Mouse (Mus musculus): Measurements from ENCODE around the gene Bptf.

DNA sequence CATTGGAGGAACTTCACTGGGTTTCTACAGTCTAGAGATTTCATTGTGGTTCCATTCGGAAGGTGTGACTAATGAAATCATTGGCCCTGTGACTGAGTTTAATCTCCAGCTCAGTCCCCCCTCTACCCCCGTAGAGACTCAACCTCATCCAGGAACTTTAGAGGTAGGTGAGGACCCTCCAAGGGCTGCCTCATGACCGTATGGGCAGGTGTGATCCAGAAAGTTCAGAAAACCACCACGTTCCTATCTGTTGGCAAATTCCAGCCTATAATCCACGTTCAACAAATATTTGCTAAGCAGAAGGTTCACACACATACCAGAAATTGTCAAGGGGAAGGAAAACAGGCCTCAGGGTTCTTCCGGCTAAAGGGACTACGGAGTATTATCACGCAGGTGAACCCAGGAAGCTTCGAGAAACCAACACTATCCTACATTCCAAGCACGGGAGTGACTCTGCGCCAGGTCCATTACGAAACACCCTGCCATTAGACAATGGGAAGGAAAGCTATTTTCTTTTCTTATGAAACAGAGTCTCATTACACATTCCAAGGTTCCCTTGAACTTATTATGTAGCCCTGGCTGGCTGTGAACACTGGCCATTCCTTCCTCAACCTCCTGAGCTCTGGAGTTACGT, 109.8 kb downstream of the Bptf start:
- TF ChIP-seq CTCF (IDR thresholded peaks at IDR 0.05; ENCODE audit: low read depth) (no peak), EP300 (IDR thresholded peaks at IDR 0.05; ENCODE audit: low read depth) (no peak)

All from liver, postnatal 0 days (tissue).